In genomic region chr12:111337864-111338354, GRCm38 (mm10) we compare ENCODE assay signal across 16 mouse cellular contexts. TPM values are rescaled to one million over a fixed set of nuclear protein-coding genes. Genes with fewer than 3 reads are reported as not detected.
DNase-seq lines count a peak whose midpoint lies in the region; ATAC-seq and TF ChIP-seq lines count a peak whose summit lies in the region.
"Had no signal": no experiment of that assay in that cellular context is flagged by ENCODE, and none has a peak within 500 bp of the region (broad histone marks: within the 10 kb centered on the region; RNA-seq: fewer than 3 reads in every experiment).

No protein-coding gene starts in this region.

- TF ChIP-seq EP300 in lung, postnatal 0 days (IDR thresholded peaks at IDR 0.05), result no peak

- DNase-seq in heart, adult 8-10 months (ENCODE audit: low spot score), result no peak
- DNase-seq in lung, postnatal 0 days (ENCODE audit: low spot score), result peak; percentile 50
- DNase-seq in lung, postnatal 25 days (ENCODE audit: low spot score), result no peak
- DNase-seq in adrenal gland, postnatal 14 days, result no peak
- DNase-seq in natural killer cell, adult 2 months (ENCODE audit: low spot score in 2 of 2), result no peak
- DNase-seq: adrenal gland, postnatal 25 days; cerebellum, adult 9-10 months; forebrain, postnatal 0 days; kidney, adult 18-20 months; thymus, postnatal 36 days had no signal

- H3K4me3 ChIP-seq in heart, embryonic 16.5 days (ENCODE audit: low read length), result no peak overlapping the region
- no peak overlapping the region for H3K4me3 ChIP-seq in lung, postnatal 0 days (ENCODE audit: low read depth, low read length)
- H3K4me3 ChIP-seq in intestine, postnatal 0 days (ENCODE audit: low read depth, low read length), result no peak overlapping the region
- H3K4me3 ChIP-seq in stomach, embryonic 15.5 days (replicated peaks), result no peak overlapping the region
- H3K4me3 ChIP-seq: limb, embryonic 13.5 days had no signal

- peak; percentile 51 for TF ChIP-seq CTCF in lung, postnatal 0 days (IDR thresholded peaks at IDR 0.05)
- TF ChIP-seq CTCF in intestine, postnatal 0 days (IDR thresholded peaks at IDR 0.05; ENCODE audit: low read depth), result peak; percentile 46

- H3K4me1 ChIP-seq in heart, embryonic 16.5 days (ENCODE audit: control insufficient read depth, insufficient read depth, low read length), result peaks cover 7% of the 10 kb centered on the region
- H3K4me1 ChIP-seq in lung, postnatal 0 days (ENCODE audit: insufficient read depth, low read depth, low read length), result no peaks in the 10 kb centered on the region
- no peaks in the 10 kb centered on the region for H3K4me1 ChIP-seq in intestine, postnatal 0 days (replicated peaks; ENCODE audit: control insufficient read depth, insufficient read depth, low read length)
- no peaks in the 10 kb centered on the region for H3K4me1 ChIP-seq in stomach, embryonic 15.5 days
- H3K4me1 ChIP-seq: limb, embryonic 13.5 days had no signal

- H3K4me2 ChIP-seq in heart, embryonic 16.5 days (ENCODE audit: low read depth, low read length), result no peak overlapping the region
- H3K4me2 ChIP-seq in lung, postnatal 0 days (replicated peaks; ENCODE audit: low read depth, low read length), result no peak overlapping the region
- no peak overlapping the region for H3K4me2 ChIP-seq in intestine, postnatal 0 days (replicated peaks; ENCODE audit: low read depth)
- no peak overlapping the region for H3K4me2 ChIP-seq in stomach, embryonic 15.5 days
- H3K4me2 ChIP-seq: heart, embryonic 11.5 days; limb, embryonic 13.5 days had no signal

- H3K9ac ChIP-seq in heart, embryonic 16.5 days (ENCODE audit: low read length), result no peak overlapping the region
- H3K9ac ChIP-seq in lung, postnatal 0 days (replicated peaks; ENCODE audit: low read depth), result no peak overlapping the region
- H3K9ac ChIP-seq in intestine, postnatal 0 days (ENCODE audit: low read depth, low read length), result no peak overlapping the region
- H3K9ac ChIP-seq in stomach, embryonic 15.5 days, result no peak overlapping the region
- H3K9ac ChIP-seq: forebrain, postnatal 0 days; limb, embryonic 13.5 days had no signal

- H3K27ac ChIP-seq in heart, embryonic 16.5 days (ENCODE audit: low read length), result no peak overlapping the region
- no peak overlapping the region for H3K27ac ChIP-seq in lung, postnatal 0 days (ENCODE audit: low read length)
- H3K27ac ChIP-seq in intestine, postnatal 0 days (ENCODE audit: low read depth, low read length), result no peak overlapping the region
- H3K27ac ChIP-seq in stomach, embryonic 15.5 days, result no peak overlapping the region
- H3K27ac ChIP-seq: limb, embryonic 13.5 days had no signal

- WGBS in heart, embryonic 16.5 days, result 40% methylated on average over 15 of the region's 15 CpGs
- 51% methylated on average over 15 of the region's 15 CpGs for WGBS in lung, postnatal 0 days
- WGBS in intestine, postnatal 0 days, result 52% methylated on average over 15 of the region's 15 CpGs
- 51% methylated on average over 15 of the region's 15 CpGs for WGBS in stomach, embryonic 15.5 days

- no peaks in the 10 kb centered on the region for H3K9me3 ChIP-seq in heart, embryonic 16.5 days (replicated peaks; ENCODE audit: control insufficient read depth, low read length)
- no peaks in the 10 kb centered on the region for H3K9me3 ChIP-seq in lung, postnatal 0 days (ENCODE audit: low read length)
- no peaks in the 10 kb centered on the region for H3K9me3 ChIP-seq in intestine, postnatal 0 days (ENCODE audit: control insufficient read depth)
- no peaks in the 10 kb centered on the region for H3K9me3 ChIP-seq in stomach, embryonic 15.5 days
- H3K9me3 ChIP-seq: limb, embryonic 13.5 days had no signal

- peaks cover 35% of the 10 kb centered on the region for H3K36me3 ChIP-seq in heart, embryonic 16.5 days (ENCODE audit: control insufficient read depth, insufficient read depth)
- H3K36me3 ChIP-seq in lung, postnatal 0 days (ENCODE audit: insufficient read depth, low read length), result peaks cover 35% of the 10 kb centered on the region
- peaks cover 83% of the 10 kb centered on the region for H3K36me3 ChIP-seq in intestine, postnatal 0 days (ENCODE audit: control insufficient read depth, insufficient read depth)
- peaks cover 45% of the 10 kb centered on the region for H3K36me3 ChIP-seq in stomach, embryonic 15.5 days

- ATAC-seq in heart, embryonic 16.5 days (replicated peaks; ENCODE audit: extremely low read depth, insufficient read depth, low FRiP score), result 0 out of 2 replicates have a peak, but pooled peaks have one; percentile 21
- ATAC-seq in lung, postnatal 0 days, result peak; percentile 71
- no peak for ATAC-seq in intestine, postnatal 0 days
- peak; percentile 78 for ATAC-seq in stomach, embryonic 15.5 days (ENCODE audit: insufficient read depth, low FRiP score, low read depth)
- ATAC-seq: CD4-positive, CD25-positive, alpha-beta regulatory T cell, adult 4 months; forebrain, postnatal 0 days had no signal

- no peaks in the 10 kb centered on the region for H3K27me3 ChIP-seq in heart, embryonic 16.5 days (ENCODE audit: control insufficient read depth, insufficient read depth, low read length)
- H3K27me3 ChIP-seq in lung, postnatal 0 days (replicated peaks; ENCODE audit: insufficient read depth, low read length), result no peaks in the 10 kb centered on the region
- H3K27me3 ChIP-seq in intestine, postnatal 0 days (replicated peaks; ENCODE audit: control insufficient read depth, insufficient read depth, low read length), result no peaks in the 10 kb centered on the region
- H3K27me3 ChIP-seq in stomach, embryonic 15.5 days (replicated peaks), result no peaks in the 10 kb centered on the region
- H3K27me3 ChIP-seq: limb, embryonic 13.5 days had no signal

RNA-seq across cellular contexts. Expression of gene Cdc42bpb, which starts 39.6 kb away (rescaled TPM):
- polyA plus RNA-seq in heart, embryonic 16.5 days (2015; fragmentation: Nextera tagmentation; extraction: Ambion mirVana), result 19.6 and 27.3 TPM in 2 replicates
- total RNA-seq in heart, adult 8-10 months (2022), result 10 to 100 TPM; 45.5 to 59.7 (median 53.9) TPM
- polyA plus RNA-seq in lung, postnatal 0 days (2015; fragmentation: Nextera tagmentation; extraction: Ambion mirVana), result 29.0 and 32.5 TPM in 2 replicates
- 26.4 and 27.2 TPM in 2 replicates for polyA plus RNA-seq in intestine, postnatal 0 days (2015; fragmentation: Nextera tagmentation; extraction: Ambion mirVana)
- polyA plus RNA-seq in stomach, embryonic 15.5 days (2015; fragmentation: Nextera tagmentation; extraction: Ambion mirVana), result 32.5 and 34.2 TPM in 2 replicates
- 133 and 149 TPM in 2 replicates for total RNA-seq in adrenal gland, postnatal 14 days (2021)
